Mouse (Mus musculus): ENCODE measurements around the gene Ndufb6. TPM values are rescaled to one million over a fixed set of nuclear protein-coding genes. Genes with fewer than 3 reads are reported as not detected.

Gene Ndufb6
- polyA plus RNA-seq, 1 experiment from 2014 or later, result 191 TPM

GRCm38 (mm10) chr4:40264321-40264720, 14.9 kb downstream of the Ndufb6 start:
- in situ Hi-C loops (cut with MboI; ENCODE audit: low pct_unique_long_range_greater_than_20kb), result no loop called here
- DNase-seq (ENCODE audit: low read depth, low spot score) (no peak), ATAC-seq (no peak)
- CTCF ChIA-PET, result interaction anchor here (0.6 kb wide), 1 partner anchor 10 kb away, joined by 3 read pairs; no protein-coding TSS in a partner anchor
- no peak for TF ChIP-seq CTCF (IDR thresholded peaks at IDR 0.05)
- no peaks in the 10 kb centered on the region for H3K27me3 ChIP-seq
- POLR2A ChIA-PET, result no interaction called here

DNA sequence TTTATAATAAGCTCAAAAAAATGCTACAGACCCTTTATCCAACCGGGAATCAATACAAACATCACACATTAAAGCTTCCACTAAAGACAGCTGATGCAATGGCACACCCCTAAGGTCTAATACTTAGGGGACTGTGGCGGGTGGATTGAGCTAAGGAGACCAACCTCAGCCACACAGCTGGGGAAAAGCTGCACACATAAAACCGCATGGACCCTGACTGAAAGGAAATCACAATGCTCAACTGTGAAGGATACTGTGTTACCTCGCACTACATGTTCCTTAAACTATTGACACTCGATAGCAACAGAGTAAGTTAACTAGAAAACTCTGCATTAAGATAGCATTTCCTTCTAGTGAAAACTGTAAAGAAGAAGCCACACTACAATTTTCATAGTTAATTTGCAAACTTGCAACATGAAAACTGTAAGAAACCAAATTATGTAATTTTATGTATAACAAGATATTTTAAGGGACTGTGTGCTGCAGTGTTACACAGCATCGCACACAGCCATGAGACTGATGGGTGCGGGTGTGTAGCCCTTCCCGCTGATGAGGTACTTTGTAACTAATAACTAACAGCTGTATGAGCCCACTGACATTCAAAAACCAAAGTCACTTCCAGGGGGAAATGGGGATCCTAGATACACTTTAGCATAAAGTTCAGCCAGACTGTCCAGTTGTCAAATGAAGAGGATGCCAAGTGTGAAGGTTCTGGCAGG, 24.7 kb downstream of the Ndufb6 start:
- POLR2A ChIA-PET, result no interaction called here
- CTCF ChIA-PET, result interaction anchor here (0.6 to 0.7 kb wide), 2 partner anchors 10 kb away, joined by 3 read pairs; no protein-coding TSS in a partner anchor
- no peaks in the 10 kb centered on the region for H3K27me3 ChIP-seq
- ATAC-seq (no peak), DNase-seq (ENCODE audit: low read depth, low spot score) (no peak)
- no peak for TF ChIP-seq CTCF (IDR thresholded peaks at IDR 0.05)
- in situ Hi-C loops (cut with MboI; ENCODE audit: low pct_unique_long_range_greater_than_20kb), result no loop called here

- CTCF ChIA-PET, result interaction anchor here (0.6 kb wide), 1 partner anchor 11 kb away, joined by 3 read pairs; no protein-coding TSS in a partner anchor
- H3K27me3 ChIP-seq, result no peaks in the 10 kb centered on the region
- DNase-seq (ENCODE audit: low read depth, low spot score), result no peak
- POLR2A ChIA-PET, result no interaction called here
- ATAC-seq, result no peak
- in situ Hi-C loops (cut with MboI; ENCODE audit: low pct_unique_long_range_greater_than_20kb), result no loop called here
- TF ChIP-seq CTCF (IDR thresholded peaks at IDR 0.05), result no peak
Measured at GRCm38 (mm10) chr4:40253766-40254165, 25.5 kb downstream of the Ndufb6 start.

- DNase-seq (ENCODE audit: low read depth, low spot score) (no peak), ATAC-seq (no peak)
- TF ChIP-seq CTCF (IDR thresholded peaks at IDR 0.05), result no peak
- POLR2A ChIA-PET, result no interaction called here
- CTCF ChIA-PET, result no interaction called here
- no peaks in the 10 kb centered on the region for H3K27me3 ChIP-seq
- in situ Hi-C loops (cut with MboI; ENCODE audit: low pct_unique_long_range_greater_than_20kb), result no loop called here
Measured at GRCm38 (mm10) chr4:40250984-40251383, 28.2 kb downstream of the Ndufb6 start.

DNA sequence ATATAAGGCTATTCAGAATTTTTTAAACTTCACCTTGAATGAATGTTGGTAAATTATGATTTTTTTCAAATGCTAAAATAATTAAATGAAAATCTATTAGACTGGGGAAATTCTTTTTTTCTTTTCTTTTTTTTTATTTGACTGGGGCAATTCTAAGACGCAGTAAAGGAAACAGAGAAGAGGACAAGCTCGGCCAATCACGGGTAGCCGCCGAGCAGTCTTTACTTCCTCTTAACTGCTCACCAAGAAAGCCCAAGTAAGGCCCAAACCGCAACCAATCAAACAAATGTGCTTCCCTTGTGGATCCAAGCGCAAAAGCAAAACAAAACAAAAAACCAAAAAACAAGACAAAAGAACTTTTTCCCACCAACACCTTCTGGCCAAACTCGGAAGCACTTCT, 35.2 kb downstream of the Ndufb6 start:
- POLR2A ChIA-PET, result no interaction called here
- H3K27me3 ChIP-seq, result no peaks in the 10 kb centered on the region
- in situ Hi-C loops (cut with MboI; ENCODE audit: low pct_unique_long_range_greater_than_20kb), result no loop called here
- CTCF ChIA-PET, result interaction anchor here (1.4 kb wide), 1 partner anchor 10 kb away, joined by 3 read pairs; no protein-coding TSS in a partner anchor
- ATAC-seq (no peak), DNase-seq (ENCODE audit: low read depth, low spot score) (no peak)
- TF ChIP-seq CTCF (IDR thresholded peaks at IDR 0.05), result no peak

DNA sequence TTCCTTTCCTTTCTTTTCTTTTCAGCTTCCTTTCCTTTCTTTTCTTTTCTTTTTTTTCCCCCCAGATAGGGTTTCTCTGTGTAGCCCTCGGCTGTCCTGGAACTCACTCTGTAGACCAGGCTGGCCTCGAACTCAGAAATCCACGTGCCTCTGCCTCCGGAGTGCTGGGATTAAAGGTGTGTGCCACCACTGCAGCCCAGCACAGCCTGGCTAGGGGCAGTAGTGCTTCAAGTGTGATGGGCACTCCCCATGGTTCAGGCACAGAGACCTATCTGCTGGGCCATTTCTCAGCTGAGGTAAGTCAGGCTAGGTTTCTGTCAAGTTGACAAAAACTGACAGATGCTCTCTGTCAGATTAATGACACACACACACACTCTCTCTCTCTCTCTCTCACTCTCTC, 36.2 kb downstream of the Ndufb6 start:
- in situ Hi-C loops (cut with MboI; ENCODE audit: low pct_unique_long_range_greater_than_20kb), result no loop called here
- no peak for DNase-seq (ENCODE audit: low read depth, low spot score)
- ChIA-PET POLR2A (interaction anchor here (1.3 kb wide), 1 partner anchor 26 kb away, joined by 4 read pairs; no protein-coding TSS in a partner anchor), CTCF (no interaction called here)
- no peaks in the 10 kb centered on the region for H3K27me3 ChIP-seq
- ATAC-seq, result no peak
- TF ChIP-seq CTCF (IDR thresholded peaks at IDR 0.05), result no peak

- CTCF ChIA-PET, result no interaction called here
- ATAC-seq, result no peak
- no peak for DNase-seq (ENCODE audit: low read depth, low spot score)
- POLR2A ChIA-PET, result interaction anchor here (1.3 kb wide), 1 partner anchor 27 kb away, joined by 4 read pairs; no protein-coding TSS in a partner anchor
- H3K27me3 ChIP-seq, result no peaks in the 10 kb centered on the region
- TF ChIP-seq CTCF (IDR thresholded peaks at IDR 0.05), result no peak
- in situ Hi-C loops (cut with MboI; ENCODE audit: low pct_unique_long_range_greater_than_20kb), result no loop called here
Measured at GRCm38 (mm10) chr4:40241928-40242327, 37.3 kb downstream of the Ndufb6 start.

DNA sequence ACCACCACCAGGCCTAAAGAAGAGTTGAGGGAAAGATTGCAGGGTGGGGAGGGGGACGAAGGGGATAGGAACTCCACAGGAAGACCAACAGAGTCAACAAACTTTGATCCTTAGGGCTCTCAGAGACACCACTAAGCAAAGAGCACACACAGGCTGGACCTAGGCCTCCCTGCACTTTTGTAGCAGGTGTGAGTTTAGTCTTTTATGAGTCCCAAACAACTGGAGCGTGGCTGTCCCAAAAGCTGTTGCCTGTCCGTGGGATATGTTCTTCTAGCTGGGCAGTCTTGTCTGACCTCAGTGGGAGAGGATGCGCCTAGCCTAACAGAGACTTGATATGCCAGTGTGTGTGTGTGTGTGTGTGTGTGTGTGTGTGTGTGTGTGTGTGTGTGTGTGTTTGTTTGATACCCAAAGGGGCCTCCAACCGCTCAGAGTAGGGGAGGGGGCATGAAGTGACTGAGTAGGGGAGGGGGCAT, 38.9 kb downstream of the Ndufb6 start:
- CTCF ChIA-PET, result no interaction called here
- in situ Hi-C loops (cut with MboI; ENCODE audit: low pct_unique_long_range_greater_than_20kb), result no loop called here
- POLR2A ChIA-PET, result interaction anchor here (0.6 kb wide), 1 partner anchor 19 kb away, joined by 4 read pairs; no protein-coding TSS in a partner anchor
- ATAC-seq (no peak), DNase-seq (ENCODE audit: low read depth, low spot score) (no peak)
- TF ChIP-seq CTCF (IDR thresholded peaks at IDR 0.05), result no peak
- no peaks in the 10 kb centered on the region for H3K27me3 ChIP-seq

GRCm38 (mm10) chr4:40239409-40240271, 39.6 kb downstream of the Ndufb6 start, which contains the start of gene Ddx58:
Gene Ddx58 (minus strand): TSS chr4:40239828.
- ChIA-PET CTCF (interaction anchor here (0.6 to 1.2 kb wide), 2 partner anchors 14 to 20 kb away, joined by 3 read pairs; no protein-coding TSS in a partner anchor), POLR2A (interaction anchor here (0.6 to 1.4 kb wide), 3 partner anchors 20 to 30 kb away, joined by 4 to 5 read pairs (median 4); partner anchors contain the start of gene Topors)
- in situ Hi-C loops (cut with MboI; ENCODE audit: low pct_unique_long_range_greater_than_20kb), result no loop called here
- no peaks in the 10 kb centered on the region for H3K27me3 ChIP-seq
- ATAC-seq (peak; percentile 54), DNase-seq (ENCODE audit: low read depth, low spot score) (peak; percentile 13)
- TF ChIP-seq CTCF (IDR thresholded peaks at IDR 0.05), result no peak
